Mouse (Mus musculus) embryonic facial prominence, embryonic 10.5 days (tissue): ENCODE results near the gene Stx8. TPM values are rescaled to one million over a fixed set of nuclear protein-coding genes. Genes with fewer than 3 reads are reported as not detected.

Experiments used
- DNase-seq: peaks from one replicate; pipeline ENCODE4 v3.0.0-alpha.2; 2017; ENCODE audit warnings: low spot score
- H3K27ac ChIP-seq: fragments of 300-500 bp; sonication (generic); replicated peaks from 2 replicates; pipeline ENCODE4 v1.5.1; 2016; ENCODE audit warnings: mild to moderate bottlenecking
- H3K27me3 ChIP-seq: fragments of 300-500 bp; sonication (generic); replicated peaks from 2 replicates; pipeline ENCODE4 v1.6.1; 2016; ENCODE audit warnings: low read depth, mild to moderate bottlenecking; ENCODE audit not compliant: poor library complexity, severe bottlenecking
- H3K36me3 ChIP-seq: fragments of 300-500 bp; sonication (generic); replicated peaks from 2 replicates; pipeline ENCODE4 v1.6.1; 2016; ENCODE audit warnings: mild to moderate bottlenecking, moderate library complexity
- H3K4me1 ChIP-seq: fragments of 300-500 bp; sonication (generic); 2 replicates; pipeline ENCODE4 v1.6.1; 2016
- H3K4me3 ChIP-seq: fragments of 300-500 bp; sonication (generic); 2 replicates; pipeline ENCODE4 v1.5.1; 2016; ENCODE audit warnings: mild to moderate bottlenecking, moderate library complexity
- H3K9me3 ChIP-seq: fragments of 300-500 bp; sonication (generic); 2 replicates; pipeline ENCODE4 v1.6.1; 2016; ENCODE audit warnings: mild to moderate bottlenecking
- WGBS: fragments of 180-500 bp; shearing (Covaris S2); methylation state at CpG from one replicate; pipeline ENCODE4 v1.1.7; 2016; 5-methylcytosine and 5-hydroxymethylcytosine counted together
- polyA plus RNA-seq: library from polyadenylated mRNA; unstranded; fragments of >200 nt; fragmentation: Nextera tagmentation; extraction: Ambion mirVana; gene quantifications from 2 replicates; pipeline ENCODE4 v1.2.1, GENCODE M21; 2016

The Stx8 gene
- polyA plus RNA-seq, 1 experiment from 2014 or later, result 44.7 TPM

GRCm38 (mm10) chr11:68029079-68029478 lies 63.1 kb downstream of the Stx8 start:
- Histone ChIP-seq H3K27me3 (no peaks in the 10 kb centered on the region), H3K4me1 (peaks cover 19% of the 10 kb centered on the region), H3K27ac (no peak overlapping the region), H3K36me3 (no peaks in the 10 kb centered on the region), H3K9me3 (no peaks in the 10 kb centered on the region), H3K4me3 (no peak overlapping the region)
- 69% methylated on average over 4 of the region's 4 CpGs for WGBS
- no peak for DNase-seq

- H3K9me3 ChIP-seq, result no peaks in the 10 kb centered on the region
- peaks cover 17% of the 10 kb centered on the region for H3K4me1 ChIP-seq
- H3K27ac ChIP-seq, result no peak overlapping the region
- no peaks in the 10 kb centered on the region for H3K27me3 ChIP-seq
- no peaks in the 10 kb centered on the region for H3K36me3 ChIP-seq
- no peak overlapping the region for H3K4me3 ChIP-seq
- WGBS, result 18% methylated on average over 3 of the region's 3 CpGs
- no peak for DNase-seq
Measured at GRCm38 (mm10) chr11:68029871-68030270, 63.9 kb downstream of the Stx8 start.

- DNase-seq, result no peak
- no peaks in the 10 kb centered on the region for H3K27me3 ChIP-seq
- H3K27ac ChIP-seq, result peak overlapping the region; percentile 21; the same call in 1 of the 2 replicates
- 88% methylated on average over 1 of the region's 1 CpGs for WGBS
- H3K4me3 ChIP-seq, result no peak overlapping the region
- no peaks in the 10 kb centered on the region for H3K9me3 ChIP-seq
- H3K36me3 ChIP-seq, result no peaks in the 10 kb centered on the region
- H3K4me1 ChIP-seq, result peaks cover 21% of the 10 kb centered on the region
Measured at GRCm38 (mm10) chr11:68030771-68031170, 64.8 kb downstream of the Stx8 start.

- Histone ChIP-seq H3K4me1 (peaks cover 35% of the 10 kb centered on the region), H3K4me3 (no peak overlapping the region), H3K36me3 (no peaks in the 10 kb centered on the region), H3K27ac (no peak overlapping the region), H3K27me3 (no peaks in the 10 kb centered on the region), H3K9me3 (no peaks in the 10 kb centered on the region)
- WGBS, result 85% methylated on average over 2 of the region's 2 CpGs
- no peak for DNase-seq
Measured at GRCm38 (mm10) chr11:68032448-68032847, 66.5 kb downstream of the Stx8 start.

- no peak overlapping the region for H3K4me3 ChIP-seq
- no peak overlapping the region for H3K27ac ChIP-seq
- no peaks in the 10 kb centered on the region for H3K36me3 ChIP-seq
- no peaks in the 10 kb centered on the region for H3K27me3 ChIP-seq
- DNase-seq, result no peak
- H3K4me1 ChIP-seq, result peaks cover 35% of the 10 kb centered on the region
- H3K9me3 ChIP-seq, result no peaks in the 10 kb centered on the region
- 91% methylated on average over 11 of the region's 11 CpGs for WGBS
Measured at GRCm38 (mm10) chr11:68033331-68033926, 67.4 kb downstream of the Stx8 start.

- 89% methylated on average over 5 of the region's 5 CpGs for WGBS
- Histone ChIP-seq H3K9me3 (no peaks in the 10 kb centered on the region), H3K4me3 (no peak overlapping the region), H3K4me1 (peaks cover 29% of the 10 kb centered on the region), H3K27ac (no peak overlapping the region), H3K27me3 (no peaks in the 10 kb centered on the region), H3K36me3 (no peaks in the 10 kb centered on the region)
- no peak for DNase-seq
Measured at GRCm38 (mm10) chr11:68034422-68034821, 68.4 kb downstream of the Stx8 start.

- peaks cover 23% of the 10 kb centered on the region for H3K4me1 ChIP-seq
- no peaks in the 10 kb centered on the region for H3K27me3 ChIP-seq
- no peak for DNase-seq
- no peaks in the 10 kb centered on the region for H3K9me3 ChIP-seq
- no peaks in the 10 kb centered on the region for H3K36me3 ChIP-seq
- H3K4me3 ChIP-seq, result no peak overlapping the region
- no peak overlapping the region for H3K27ac ChIP-seq
- 79% methylated on average over 4 of the region's 4 CpGs for WGBS
Measured at GRCm38 (mm10) chr11:68035303-68035891, 69.4 kb downstream of the Stx8 start.

- peak overlapping the region; percentile 30; the same call in 1 of the 2 replicates for H3K27ac ChIP-seq
- no peaks in the 10 kb centered on the region for H3K36me3 ChIP-seq
- no peak overlapping the region for H3K4me3 ChIP-seq
- H3K4me1 ChIP-seq, result peaks cover 18% of the 10 kb centered on the region
- DNase-seq, result peak; percentile 16
- no peaks in the 10 kb centered on the region for H3K27me3 ChIP-seq
- WGBS, result 71% methylated on average over 20 of the region's 20 CpGs
- H3K9me3 ChIP-seq, result no peaks in the 10 kb centered on the region
Measured at GRCm38 (mm10) chr11:68036133-68036959, 70.4 kb downstream of the Stx8 start.

GRCm38 (mm10) chr11:68037093-68037492 lies 71.1 kb downstream of the Stx8 start:
- H3K4me1 ChIP-seq, result peaks cover 18% of the 10 kb centered on the region
- no peaks in the 10 kb centered on the region for H3K36me3 ChIP-seq
- no peak overlapping the region for H3K4me3 ChIP-seq
- WGBS, result 84% methylated on average over 9 of the region's 9 CpGs
- DNase-seq, result no peak
- no peaks in the 10 kb centered on the region for H3K9me3 ChIP-seq
- H3K27me3 ChIP-seq, result no peaks in the 10 kb centered on the region
- no peak overlapping the region; the same call in 1 of the 2 replicates for H3K27ac ChIP-seq

- H3K36me3 ChIP-seq, result no peaks in the 10 kb centered on the region
- no peak overlapping the region for H3K27ac ChIP-seq
- WGBS, result 62% methylated on average over 2 of the region's 2 CpGs
- H3K9me3 ChIP-seq, result no peaks in the 10 kb centered on the region
- H3K27me3 ChIP-seq, result no peaks in the 10 kb centered on the region
- H3K4me3 ChIP-seq, result no peak overlapping the region
- H3K4me1 ChIP-seq, result peaks cover 19% of the 10 kb centered on the region
- no peak for DNase-seq
Measured at GRCm38 (mm10) chr11:68038101-68038500, 72.1 kb downstream of the Stx8 start.

- Histone ChIP-seq H3K36me3 (no peaks in the 10 kb centered on the region), H3K9me3 (no peaks in the 10 kb centered on the region), H3K4me3 (no peak overlapping the region), H3K27me3 (no peaks in the 10 kb centered on the region), H3K27ac (no peak overlapping the region), H3K4me1 (peaks cover 28% of the 10 kb centered on the region)
- 33% methylated on average over 11 of the region's 11 CpGs for WGBS
- peak; percentile 38 for DNase-seq
Measured at GRCm38 (mm10) chr11:68044181-68044580, 78.2 kb downstream of the Stx8 start.

- H3K36me3 ChIP-seq, result no peaks in the 10 kb centered on the region
- H3K27me3 ChIP-seq, result no peaks in the 10 kb centered on the region
- no peak overlapping the region for H3K27ac ChIP-seq
- no peak overlapping the region for H3K4me3 ChIP-seq
- H3K4me1 ChIP-seq, result peaks cover 32% of the 10 kb centered on the region
- 55% methylated on average over 3 of the region's 3 CpGs for WGBS
- peak; percentile 34 for DNase-seq
- H3K9me3 ChIP-seq, result no peaks in the 10 kb centered on the region
Measured at GRCm38 (mm10) chr11:68046916-68047315, 80.9 kb downstream of the Stx8 start.
